Mouse (Mus musculus): ENCODE measurements around the gene Ankle1.

DNA sequence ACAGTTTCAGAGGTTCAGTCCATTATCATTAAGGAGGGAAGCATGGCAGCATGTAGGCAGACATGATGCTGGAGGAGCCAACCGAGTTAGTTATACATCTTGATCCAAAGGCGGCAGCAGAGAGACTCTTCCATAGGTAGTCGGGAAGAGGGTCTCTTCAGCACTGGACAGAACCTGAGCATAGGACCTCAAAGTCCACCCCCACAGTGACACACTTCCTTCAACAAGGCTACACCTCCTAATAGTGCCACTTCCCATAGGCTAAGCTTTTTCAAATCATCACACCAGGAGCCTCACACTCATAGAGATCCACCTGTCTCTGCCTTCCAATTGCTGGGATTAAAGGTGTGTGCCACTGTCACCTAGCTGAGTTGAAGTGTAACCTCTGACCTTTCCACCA, 31.2 kb downstream of the Ankle1 start:
- no peak for TF ChIP-seq EP300 (IDR thresholded peaks at IDR 0.05; ENCODE audit: insufficient read depth, low read depth, low read length)
- no peak for TF ChIP-seq CTCF (IDR thresholded peaks at IDR 0.05)
